Mouse (Mus musculus) C2C12 (cell line): ENCODE measurements around the gene Zfp709.
"Not testable (repeated sequence)": the region's sequence is repeated elsewhere in the genome, so short reads cannot be mapped to it uniquely, and the experiment has no call there.

Experiments
- CEBPB ChIP-seq: IDR thresholded peaks from one replicate; pipeline ENCODE4 v1.6.1; 2011; ENCODE audit warnings: low read depth, mild to moderate bottlenecking, control low read depth, moderate library complexity
- CTCF ChIP-seq: IDR thresholded peaks from one replicate; pipeline ENCODE4 v1.5.1; 2011; ENCODE audit not compliant: control insufficient read depth, insufficient read depth, insufficient read length
- MAX ChIP-seq: IDR thresholded peaks from one replicate; pipeline ENCODE4 v1.6.1; 2011; ENCODE audit warnings: mild to moderate bottlenecking, control low read depth
- MYOD1 ChIP-seq: IDR thresholded peaks from one replicate; pipeline ENCODE4 v1.6.1; 2011; ENCODE audit warnings: low read depth; ENCODE audit not compliant: control insufficient read depth, insufficient read length
- USF1 ChIP-seq: IDR thresholded peaks from one replicate; pipeline ENCODE4 v1.6.1; 2011; ENCODE audit warnings: low read depth, mild to moderate bottlenecking, control low read depth, moderate library complexity

DNA sequence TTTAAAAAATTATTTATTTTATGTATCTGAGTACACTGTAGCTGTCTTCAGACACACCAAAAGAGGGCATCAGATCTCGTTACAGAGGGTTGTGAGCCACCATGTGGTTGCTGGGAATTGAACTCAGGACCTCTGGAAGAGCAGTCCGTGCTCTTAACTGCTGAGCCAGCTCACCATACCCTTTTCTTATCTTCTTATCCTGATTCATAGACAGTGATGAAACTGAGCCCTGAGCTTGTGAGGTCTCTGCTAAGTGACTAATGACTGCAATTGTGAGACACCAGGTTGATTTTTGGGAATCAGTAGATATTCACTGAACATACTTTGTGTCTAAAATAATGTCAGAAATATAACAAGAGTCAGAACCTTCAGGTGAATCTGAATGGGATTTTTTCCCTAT lies 56.2 kb downstream of the Zfp709 start:
- TF ChIP-seq CTCF, MAX, USF1, CEBPB, MYOD1: not testable (repeated sequence)
